Mouse (Mus musculus) liver, postnatal 0 days (tissue): ENCODE results near the gene H2-M3. TPM values are rescaled to one million over a fixed set of nuclear protein-coding genes. Genes with fewer than 3 reads are reported as not detected.

Experiments
- ATAC-seq: fragments of 200-750 bp; cut with Nextera tagmentation; 2 replicates; pipeline ENCODE4 v1.8.0; 2017; ENCODE audit warnings: mild to moderate bottlenecking, moderate library complexity
- DNase-seq: peaks from one replicate; pipeline ENCODE4 v3.0.0-alpha.2; 2016
- H3K27ac ChIP-seq: fragments of 300-500 bp; sonication (generic); 2 replicates; pipeline ENCODE4 v1.5.1; 2014; ENCODE audit warnings: antibody characterized with exemption, moderate library complexity, mild to moderate bottlenecking, low read depth
- H3K27me3 ChIP-seq: fragments of 300-500 bp; sonication (generic); 2 replicates; pipeline ENCODE4 v1.6.1; 2014; ENCODE audit warnings: low read length, control low read depth, mixed read lengths; ENCODE audit not compliant: insufficient read depth
- H3K36me3 ChIP-seq: fragments of 300-500 bp; sonication (generic); replicated peaks from 2 replicates; pipeline ENCODE4 v1.6.1; 2014; ENCODE audit warnings: mild to moderate bottlenecking, control low read depth, low read length, moderate library complexity, mixed read lengths; ENCODE audit not compliant: insufficient read depth
- H3K4me1 ChIP-seq: fragments of 300-500 bp; sonication (generic); 2 replicates; pipeline ENCODE4 v1.6.1; 2014; ENCODE audit warnings: antibody characterized with exemption, mild to moderate bottlenecking, control low read depth; ENCODE audit not compliant: insufficient read depth
- H3K4me2 ChIP-seq: fragments of 300-500 bp; sonication (generic); 2 replicates; pipeline ENCODE4 v1.6.1; 2014; ENCODE audit warnings: low read depth, mild to moderate bottlenecking, low read length, moderate library complexity, mixed read lengths
- H3K4me3 ChIP-seq: fragments of 300-500 bp; sonication (generic); 2 replicates; pipeline ENCODE4 v1.5.1; 2014; ENCODE audit warnings: low read depth, low read length
- H3K9ac ChIP-seq: fragments of 300-500 bp; sonication (generic); replicated peaks from 2 replicates; pipeline ENCODE4 v1.6.1; 2014; ENCODE audit warnings: mild to moderate bottlenecking, moderate library complexity
- H3K9me3 ChIP-seq: fragments of 300-500 bp; sonication (generic); 2 replicates; pipeline ENCODE4 v1.6.1; 2016; ENCODE audit warnings: mild to moderate bottlenecking, control low read depth, low read length, mixed read lengths
- CTCF ChIP-seq: sonication (generic); IDR thresholded peaks from 2 replicates; pipeline ENCODE4 v1.5.1; 2016; ENCODE audit warnings: antibody characterized with exemption, low read depth
- EP300 ChIP-seq: IDR thresholded peaks from 2 replicates; pipeline ENCODE4 v1.6.1; 2016; ENCODE audit warnings: antibody characterized with exemption, low read depth, mild to moderate bottlenecking
- WGBS: fragments of 180-500 bp; shearing (Covaris S2); extraction: QIAGEN DNeasy Blood & Tissue Kit; methylation state at CpG from one replicate; pipeline ENCODE4 v1.1.7; 2014; ENCODE audit not compliant: insufficient replicate concordance; 5-methylcytosine and 5-hydroxymethylcytosine counted together
- polyA plus RNA-seq: library from polyadenylated mRNA; unstranded; fragments of >200 nt; fragmentation: Nextera tagmentation; extraction: Ambion mirVana; gene quantifications from 2 replicates; pipeline ENCODE4 v1.2.1, GENCODE M21; 2015

H2-M3 gene
- polyA plus RNA-seq, 1 experiment from 2014 or later, result 4.6 TPM

- Histone ChIP-seq H3K27me3 (no peaks in the 10 kb centered on the region), H3K9ac (no peak overlapping the region), H3K4me2 (no peak overlapping the region), H3K4me3 (no peak overlapping the region), H3K9me3 (no peaks in the 10 kb centered on the region), H3K36me3 (no peaks in the 10 kb centered on the region), H3K4me1 (no peaks in the 10 kb centered on the region), H3K27ac (no peak overlapping the region)
- WGBS, result 37% methylated on average over 4 of the region's 4 CpGs
- DNase-seq (no peak), ATAC-seq (no peak)
- no peak for TF ChIP-seq EP300
- TF ChIP-seq CTCF, result no peak
These were observed 38.5 kb downstream of the H2-M3 start for GRCm38 (mm10) chr17:37308483-37308882.

GRCm38 (mm10) chr17:37310146-37310699 lies 40.2 kb downstream of the H2-M3 start:
- WGBS, result 38% methylated on average over 2 of the region's 2 CpGs
- ATAC-seq, result no peak
- no peaks in the 10 kb centered on the region for H3K4me1 ChIP-seq

GRCm38 (mm10) chr17:37316954-37317353 lies 46.9 kb downstream of the H2-M3 start, which contains the start of gene Olfr102:
Olfr102 (minus strand) TSS chr17:37317054.
- Histone ChIP-seq H3K4me3 (no peak within 1 kb of the TSS), H3K36me3 (no peaks in the 10 kb centered on the region)
- no peak for TF ChIP-seq CTCF
- no peak for TF ChIP-seq EP300

More at GRCm38 (mm10) chr17:37310146-37310699, 40.2 kb downstream of the H2-M3 start:
- Histone ChIP-seq H3K27me3 (no peaks in the 10 kb centered on the region), H3K4me2 (no peak overlapping the region), H3K9me3 (no peaks in the 10 kb centered on the region), H3K9ac (no peak overlapping the region), H3K27ac (no peak overlapping the region), H3K36me3 (no peaks in the 10 kb centered on the region), H3K4me3 (no peak overlapping the region)
- DNase-seq, result no peak
- no peak for TF ChIP-seq CTCF
- TF ChIP-seq EP300, result no peak

More at GRCm38 (mm10) chr17:37316954-37317353, 46.9 kb downstream of the H2-M3 start, which contains the start of gene Olfr102:
- no peak for ATAC-seq
- Histone ChIP-seq H3K4me1 (no peaks in the 10 kb centered on the region), H3K4me2 (no peak within 1 kb of the TSS), H3K27ac (no peak within 1 kb of the TSS), H3K9me3 (no peaks in the 10 kb centered on the region), H3K27me3 (no peaks in the 10 kb centered on the region), H3K9ac (no peak within 1 kb of the TSS)
- no peak for DNase-seq

Other genes with a start within 250 kb of the H2-M3 start
- not detected in 2 replicates for gene Mog, start 246.8 kb upstream of the H2-M3 start, polyA plus RNA-seq
- 0.41 and 0.46 TPM in 2 replicates for gene Gabbr1, start 224.3 kb upstream of the H2-M3 start, polyA plus RNA-seq
- not detected in 2 replicates for gene Olfr90, start 181.7 kb upstream of the H2-M3 start, polyA plus RNA-seq
- not detected in 2 replicates for gene Olfr91, start 171.9 kb upstream of the H2-M3 start, polyA plus RNA-seq
- not detected in 2 replicates for gene Olfr92, start 150.1 kb upstream of the H2-M3 start, polyA plus RNA-seq
- gene Olfr93, start 108.7 kb upstream of the H2-M3 start, polyA plus RNA-seq, result not detected in 2 replicates
- gene Ubd, start 76.3 kb upstream of the H2-M3 start, polyA plus RNA-seq, result 2.2 and 3.4 TPM in 2 replicates
- not detected in 2 replicates for gene Olfr94, start 69.2 kb upstream of the H2-M3 start, polyA plus RNA-seq
- gene Olfr95, start 57.1 kb upstream of the H2-M3 start, polyA plus RNA-seq, result not detected in 2 replicates
- gene Olfr96, start 50.1 kb upstream of the H2-M3 start, polyA plus RNA-seq, result not detected in 2 replicates
- gene Olfr97, start 32.9 kb upstream of the H2-M3 start, polyA plus RNA-seq, result not detected in 2 replicates
- not detected in 2 replicates for gene Olfr98, start 6.5 kb upstream of the H2-M3 start, polyA plus RNA-seq
- gene Olfr99, start 13.2 kb downstream of the H2-M3 start, polyA plus RNA-seq, result not detected in 2 replicates
- gene Olfr101, start 34.1 kb downstream of the H2-M3 start, polyA plus RNA-seq, result not detected in 2 replicates
- gene Olfr102, start 46.8 kb downstream of the H2-M3 start, polyA plus RNA-seq, result not detected in 2 replicates
- not detected in 2 replicates for gene Olfr103, start 69.5 kb downstream of the H2-M3 start, polyA plus RNA-seq
- gene Olfr104-ps, start 89.4 kb downstream of the H2-M3 start, polyA plus RNA-seq, result not detected in 2 replicates
- not detected in 2 replicates for gene Olfr105-ps, start 108.8 kb downstream of the H2-M3 start, polyA plus RNA-seq
- gene Olfr106-ps, start 120.2 kb downstream of the H2-M3 start, polyA plus RNA-seq, result not detected in 2 replicates
- not detected in 2 replicates for gene Olfr107, start 129.0 kb downstream of the H2-M3 start, polyA plus RNA-seq
- not detected in 2 replicates for gene Olfr108, start 175.3 kb downstream of the H2-M3 start, polyA plus RNA-seq
- gene Olfr109, start 188.7 kb downstream of the H2-M3 start, polyA plus RNA-seq, result not detected in 2 replicates
- gene H2-M2, start 213.3 kb downstream of the H2-M3 start, polyA plus RNA-seq, result not detected in 2 replicates
- gene Olfr110, start 222.2 kb downstream of the H2-M3 start, polyA plus RNA-seq, result not detected in 2 replicates
- gene Olfr111, start 237.8 kb downstream of the H2-M3 start, polyA plus RNA-seq, result not detected in 2 replicates